Mouse (Mus musculus): ENCODE measurements around the gene Tpsg1. TPM values are rescaled to one million over a fixed set of nuclear protein-coding genes. Genes with fewer than 3 reads are reported as not detected.

Tpsg1 gene
- not detected for total RNA-seq (2021)
- long read RNA-seq, experiment 1, result 0 reads
- long read RNA-seq, experiment 2, result 0 reads

DNA sequence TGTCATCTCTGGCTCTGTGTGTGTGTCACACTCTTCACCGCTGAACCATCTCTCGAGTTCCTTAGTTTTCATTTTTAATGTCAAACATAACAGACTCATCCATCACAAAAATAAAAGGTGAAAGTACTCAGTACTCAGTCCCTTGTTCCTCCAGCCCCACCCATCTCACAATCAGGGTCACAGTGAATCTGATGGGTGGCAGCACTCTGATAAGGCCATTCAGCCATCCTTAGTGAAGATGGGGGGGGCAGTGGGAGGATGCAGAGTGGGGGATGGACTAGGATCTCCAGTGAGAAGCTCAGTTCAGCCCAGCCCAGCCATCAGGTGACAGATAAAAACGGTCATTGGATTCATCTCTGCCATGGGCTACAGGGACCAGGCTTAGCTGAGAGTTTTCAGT, at the start of gene Tpsg1:
Gene Tpsg1, plus strand, starts transcription at position 301 of the 400 bp plus-strand sequence.
- intact Hi-C loops (cut with DNase I), result no loop called here
- DNase-seq (ENCODE audit: low spot score in 2 of 2), result no peak

DNA sequence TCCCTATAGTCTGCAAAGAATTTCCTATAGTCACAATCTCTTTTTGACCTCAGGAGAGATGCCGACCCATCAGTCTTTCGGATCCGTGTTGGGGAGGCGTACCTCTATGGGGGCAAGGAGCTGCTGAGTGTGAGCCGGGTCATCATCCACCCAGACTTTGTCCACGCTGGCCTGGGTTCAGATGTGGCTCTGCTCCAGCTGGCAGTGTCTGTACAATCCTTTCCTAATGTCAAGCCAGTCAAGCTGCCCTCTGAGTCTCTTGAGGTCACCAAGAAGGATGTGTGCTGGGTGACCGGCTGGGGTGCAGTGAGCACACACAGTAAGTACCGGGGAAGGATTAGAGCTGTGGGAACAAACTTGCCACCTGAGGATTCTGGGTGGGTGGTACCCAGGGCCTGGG, 48.3 kb upstream of the Tpsg1 start:
- no peak for DNase-seq (ENCODE audit: low spot score in 2 of 2)
- intact Hi-C loops (cut with DNase I), result no loop called here

DNA sequence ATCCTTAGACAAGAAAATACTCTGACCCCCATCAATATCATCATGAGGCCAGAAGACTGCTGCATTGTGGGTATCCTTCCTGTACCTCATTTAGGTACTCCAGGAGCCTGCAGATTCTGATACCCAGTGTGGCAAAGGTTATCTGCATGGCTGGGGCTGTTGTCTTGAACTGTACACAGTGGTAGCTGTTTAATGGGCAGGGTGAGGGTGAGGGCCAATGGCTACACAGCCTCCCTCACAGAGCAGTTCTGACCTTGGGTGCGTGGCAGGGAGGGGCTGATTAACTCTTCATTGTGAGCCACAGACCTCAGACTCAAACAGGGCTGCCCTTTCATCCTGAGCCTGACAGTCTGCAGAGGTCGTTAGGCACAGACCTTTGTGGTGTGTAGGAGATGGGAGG, 46.1 kb upstream of the Tpsg1 start:
- intact Hi-C loops (cut with DNase I), result no loop called here
- no peak for DNase-seq (ENCODE audit: low spot score in 2 of 2)

DNA sequence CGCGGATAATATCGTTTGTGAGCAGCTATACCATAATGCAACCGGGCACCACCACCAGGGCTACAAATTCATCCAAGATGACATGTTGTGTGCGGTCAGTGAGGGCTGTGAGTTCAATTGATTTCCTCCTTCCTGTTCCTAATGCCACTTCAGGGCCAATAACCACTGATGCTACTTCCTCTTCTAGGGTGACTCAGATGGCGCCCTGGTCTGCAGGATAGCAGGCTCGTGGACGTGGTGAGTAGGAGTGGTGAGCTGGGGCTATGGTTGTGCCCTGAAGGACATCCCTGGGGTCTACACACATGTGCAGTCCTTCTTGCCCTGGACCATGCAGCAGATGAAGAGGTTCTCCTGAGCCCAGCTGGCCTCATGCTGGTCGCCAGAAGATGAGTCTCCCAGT, 36.8 kb upstream of the Tpsg1 start:
- DNase-seq (ENCODE audit: low spot score in 2 of 2), result no peak
- intact Hi-C loops (cut with DNase I), result no loop called here

DNA sequence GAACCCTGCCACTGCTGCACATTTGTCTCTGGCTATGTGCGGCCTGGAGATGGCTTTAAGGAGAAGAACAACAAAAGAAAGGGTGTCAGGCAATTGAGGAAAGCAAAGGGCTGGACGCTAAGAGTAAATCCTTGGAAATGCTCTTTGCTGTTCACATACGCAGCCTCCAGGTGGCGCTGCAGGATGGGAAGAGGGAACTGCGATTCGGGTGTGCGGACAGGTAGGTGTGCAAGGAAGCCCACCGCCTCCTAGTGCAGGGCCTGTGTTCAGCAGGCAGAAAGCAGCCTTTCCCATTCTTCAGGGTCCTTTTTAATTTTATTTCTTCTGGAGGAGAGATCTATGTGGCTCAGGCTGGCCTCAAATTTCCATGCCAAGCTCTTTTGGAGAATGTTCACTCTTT, 35.1 kb upstream of the Tpsg1 start:
- peak; percentile 62 to 74 for DNase-seq (ENCODE audit: low spot score in 2 of 2)
- intact Hi-C loops (cut with DNase I), result loop anchor here (2.0 kb wide), 2 partner anchors 29 to 137 kb away; no protein-coding TSS in a partner anchor

DNA sequence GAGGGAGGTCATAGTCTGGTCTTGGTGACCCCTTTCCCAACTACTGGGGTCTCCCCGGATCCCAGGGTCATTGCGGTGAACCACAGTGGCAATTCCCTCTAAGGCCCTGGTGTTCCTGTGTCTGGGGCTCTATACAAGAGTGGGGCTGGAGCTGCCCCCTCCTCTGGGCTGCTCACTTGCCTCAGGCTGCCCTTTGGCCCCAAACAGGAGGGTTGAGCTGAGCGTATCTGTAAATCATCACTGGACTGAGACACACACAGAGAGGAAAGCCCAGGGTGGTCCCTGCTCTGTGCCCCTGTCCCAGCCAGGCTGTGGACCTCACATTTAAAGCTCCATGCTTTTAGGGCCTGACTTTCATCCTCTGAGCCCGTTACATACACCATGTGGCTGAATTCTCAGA, 30.9 kb upstream of the Tpsg1 start:
- intact Hi-C loops (cut with DNase I), result no loop called here
- no peak for DNase-seq (ENCODE audit: low spot score in 2 of 2)

DNA sequence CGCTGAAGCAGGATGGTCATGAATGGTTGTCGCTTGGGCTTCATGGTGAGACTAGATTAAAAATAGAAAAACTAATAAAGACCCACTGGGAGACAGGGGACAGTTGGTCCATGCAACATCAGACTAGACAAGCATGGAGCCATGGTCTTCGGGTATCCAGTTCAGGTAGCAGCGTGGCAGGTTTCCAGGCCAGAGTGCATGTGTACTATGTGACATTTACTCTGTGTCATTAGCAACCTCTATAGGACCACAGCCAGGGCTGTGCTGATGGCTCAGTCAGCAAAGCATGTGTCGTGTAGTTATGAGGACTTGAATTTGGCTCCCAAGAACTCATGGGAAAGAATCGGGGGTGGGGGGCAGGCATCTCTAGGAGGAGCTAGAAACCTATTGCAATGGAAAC, 29.1 kb upstream of the Tpsg1 start:
- intact Hi-C loops (cut with DNase I), result no loop called here
- no peak for DNase-seq (ENCODE audit: low spot score in 2 of 2)

DNA sequence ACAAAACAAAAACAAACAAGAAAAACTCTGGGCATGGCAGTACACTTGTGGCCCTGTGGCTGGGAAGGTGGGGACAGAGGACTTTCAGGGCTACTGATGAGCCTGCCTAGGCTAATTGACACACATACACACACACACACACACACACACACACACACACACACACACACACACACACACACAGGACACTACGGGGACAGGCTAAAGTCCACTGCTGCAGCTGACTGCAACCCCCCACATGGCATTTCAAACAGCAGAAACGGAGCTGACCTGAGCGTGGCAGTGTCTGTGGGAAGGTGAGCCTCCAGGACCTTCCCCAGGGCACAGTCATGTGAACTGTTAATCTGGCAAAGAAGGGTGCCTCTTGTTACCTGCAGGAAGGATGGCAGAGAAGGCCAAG, 27.6 kb upstream of the Tpsg1 start:
- intact Hi-C loops (cut with DNase I), result no loop called here
- no peak for DNase-seq (ENCODE audit: low spot score in 2 of 2)

DNA sequence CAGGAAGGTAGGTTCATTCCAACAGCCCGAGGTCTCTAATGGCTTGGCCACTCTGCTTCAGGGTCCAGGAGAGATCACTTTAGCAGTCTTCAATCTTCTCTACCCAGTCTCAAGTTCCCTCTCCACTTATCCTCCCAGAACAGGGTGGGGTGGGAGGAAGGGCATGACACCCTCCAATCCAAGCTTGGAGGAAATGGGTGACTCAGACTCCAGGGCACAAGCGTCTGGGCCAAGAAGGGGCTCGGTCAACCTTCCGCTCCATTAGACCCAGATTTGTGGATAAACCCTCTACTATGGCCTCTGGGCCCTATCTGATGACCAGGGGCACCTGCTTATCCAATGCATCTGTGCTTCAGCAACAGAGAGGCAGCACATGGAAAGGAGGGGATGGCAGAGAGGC, 23.6 kb upstream of the Tpsg1 start, which contains the start of gene Tpsab1:
Gene Tpsab1, minus strand, starts transcription at position 101 of the 400 bp plus-strand sequence.
- intact Hi-C loops (cut with DNase I), result no loop called here
- no peak for DNase-seq (ENCODE audit: low spot score in 2 of 2)

DNA sequence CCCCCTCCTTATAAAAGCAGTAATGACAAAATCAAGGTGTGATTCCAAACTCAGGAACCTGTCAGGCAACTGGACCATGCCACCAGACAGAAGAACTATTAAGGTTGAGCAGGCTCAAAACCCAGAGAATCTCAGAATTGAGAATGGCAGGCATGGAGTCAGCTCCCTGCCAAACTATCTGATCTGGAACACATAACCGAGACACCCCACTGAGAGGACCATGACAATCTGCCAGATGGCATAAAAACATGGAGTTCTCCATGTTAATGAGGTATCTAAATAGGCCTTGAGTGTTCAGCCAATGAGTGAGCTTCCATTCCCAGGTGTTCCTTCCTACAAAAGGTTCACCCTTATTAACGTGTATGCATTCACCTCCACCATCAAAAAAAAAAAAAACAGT, 7.8 kb upstream of the Tpsg1 start:
- intact Hi-C loops (cut with DNase I), result no loop called here
- DNase-seq (ENCODE audit: low spot score in 2 of 2), result no peak

DNA sequence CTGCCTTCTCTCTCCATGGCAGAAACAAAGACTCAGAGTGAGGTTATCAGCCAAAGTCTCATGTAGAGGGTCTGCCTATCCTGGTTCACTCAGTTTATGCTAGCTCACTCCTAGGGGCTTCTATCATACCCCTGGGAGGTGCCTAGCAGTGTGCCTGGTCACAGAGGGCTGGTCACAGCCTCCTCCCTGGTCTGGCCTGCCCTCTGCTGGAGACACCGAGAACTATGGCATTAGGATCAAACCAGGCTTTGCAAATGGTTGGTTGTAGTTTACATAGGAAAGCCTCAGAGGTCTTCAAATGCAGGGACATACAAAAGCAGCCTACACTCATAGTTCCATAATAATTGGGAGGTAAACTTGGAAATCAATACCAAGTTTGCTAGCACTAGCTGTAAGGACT, 5.3 kb upstream of the Tpsg1 start:
- intact Hi-C loops (cut with DNase I), result loop anchor here (2.0 kb wide), 1 partner anchor 29 kb away; no protein-coding TSS in a partner anchor
- DNase-seq (ENCODE audit: low spot score in 2 of 2), result peak; percentile 34 to 49

DNA sequence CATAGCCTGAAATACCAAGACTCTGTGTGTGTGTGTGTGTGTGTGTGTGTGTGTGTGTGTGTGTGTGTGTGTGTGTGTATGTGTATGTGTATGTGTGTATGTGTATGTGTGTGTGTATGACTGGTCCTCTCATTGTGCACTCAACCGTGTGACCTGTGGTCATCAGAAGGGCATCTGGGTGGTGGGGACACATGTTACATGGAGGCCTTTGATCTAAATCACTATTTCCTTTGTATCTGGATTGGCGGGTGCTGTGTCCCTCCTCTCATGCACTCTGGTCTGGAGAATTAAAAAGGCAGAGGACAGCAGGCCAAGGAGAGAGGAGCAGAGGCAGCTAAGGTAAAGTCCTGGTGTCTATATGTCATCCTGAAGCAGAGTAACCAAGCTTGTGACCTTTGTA, 3.1 kb upstream of the Tpsg1 start, which contains the start of gene Tpsb2:
Gene Tpsb2, plus strand, starts transcription at position 301 of the 400 bp plus-strand sequence.
- intact Hi-C loops (cut with DNase I), result no loop called here
- no peak for DNase-seq (ENCODE audit: low spot score in 2 of 2)

DNA sequence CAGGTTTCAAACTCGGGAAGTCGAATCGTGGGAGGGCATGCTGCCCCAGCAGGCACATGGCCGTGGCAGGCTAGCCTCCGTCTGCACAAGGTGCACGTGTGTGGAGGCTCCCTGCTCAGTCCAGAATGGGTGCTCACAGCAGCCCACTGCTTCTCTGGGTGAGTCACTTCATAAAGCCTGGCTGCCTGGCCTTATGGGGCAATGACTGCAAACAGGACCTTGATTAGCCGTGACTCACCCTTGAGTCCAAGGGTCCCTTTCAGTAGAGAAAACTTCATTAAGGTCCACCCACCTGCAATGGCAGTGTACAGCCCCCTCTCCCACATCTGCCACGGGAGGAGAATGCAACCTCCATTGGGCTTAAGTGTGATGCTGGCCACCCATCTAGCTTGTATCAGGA, 3.4 kb downstream of the Tpsg1 start:
- intact Hi-C loops (cut with DNase I), result loop anchor here (5.0 kb wide), 1 partner anchor 80 kb away; no protein-coding TSS in a partner anchor
- DNase-seq (ENCODE audit: low spot score in 2 of 2), result no peak

DNA sequence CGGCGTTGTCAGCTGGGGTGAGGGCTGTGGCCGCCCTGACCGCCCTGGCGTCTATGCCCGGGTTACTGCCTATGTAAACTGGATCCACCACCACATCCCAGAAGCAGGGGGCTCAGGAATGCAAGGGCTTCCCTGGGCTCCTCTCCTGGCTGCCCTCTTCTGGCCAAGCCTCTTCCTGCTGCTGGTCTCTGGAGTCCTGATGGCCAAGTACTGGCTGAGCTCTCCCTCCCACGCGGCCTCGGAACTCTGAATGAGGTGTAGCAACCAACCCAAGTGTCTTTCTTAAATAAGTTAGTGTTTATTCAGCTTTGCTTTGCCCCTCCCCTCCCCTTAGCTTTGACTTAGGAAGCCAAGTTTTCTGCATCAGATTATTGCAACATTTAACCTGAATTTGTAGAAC, 4.9 kb downstream of the Tpsg1 start:
- DNase-seq (ENCODE audit: low spot score in 2 of 2), result peak in 1 of 2 experiments; percentile 63
- intact Hi-C loops (cut with DNase I), result loop anchor here (5.0 kb wide), 1 partner anchor 82 kb away; no protein-coding TSS in a partner anchor

DNA sequence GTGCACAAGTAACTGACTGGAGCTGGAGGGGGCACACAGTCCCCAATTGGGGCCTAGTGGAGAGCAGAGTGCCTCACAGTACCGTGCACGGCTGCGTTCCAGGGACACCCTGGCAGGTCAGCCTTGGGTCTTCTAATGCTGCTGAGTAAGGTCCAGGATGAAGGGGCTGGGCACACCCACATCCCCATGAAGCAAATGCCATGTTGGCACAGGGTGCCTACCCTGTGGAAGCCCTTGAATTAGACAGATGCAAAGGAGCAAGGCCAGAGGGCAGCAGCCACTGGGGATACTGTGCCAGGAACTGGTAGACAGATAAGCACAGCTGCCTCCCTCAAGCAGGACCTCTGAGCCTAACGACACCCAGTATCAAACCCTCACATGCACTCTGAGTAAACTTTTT, 25.5 kb downstream of the Tpsg1 start:
- intact Hi-C loops (cut with DNase I), result no loop called here

DNA sequence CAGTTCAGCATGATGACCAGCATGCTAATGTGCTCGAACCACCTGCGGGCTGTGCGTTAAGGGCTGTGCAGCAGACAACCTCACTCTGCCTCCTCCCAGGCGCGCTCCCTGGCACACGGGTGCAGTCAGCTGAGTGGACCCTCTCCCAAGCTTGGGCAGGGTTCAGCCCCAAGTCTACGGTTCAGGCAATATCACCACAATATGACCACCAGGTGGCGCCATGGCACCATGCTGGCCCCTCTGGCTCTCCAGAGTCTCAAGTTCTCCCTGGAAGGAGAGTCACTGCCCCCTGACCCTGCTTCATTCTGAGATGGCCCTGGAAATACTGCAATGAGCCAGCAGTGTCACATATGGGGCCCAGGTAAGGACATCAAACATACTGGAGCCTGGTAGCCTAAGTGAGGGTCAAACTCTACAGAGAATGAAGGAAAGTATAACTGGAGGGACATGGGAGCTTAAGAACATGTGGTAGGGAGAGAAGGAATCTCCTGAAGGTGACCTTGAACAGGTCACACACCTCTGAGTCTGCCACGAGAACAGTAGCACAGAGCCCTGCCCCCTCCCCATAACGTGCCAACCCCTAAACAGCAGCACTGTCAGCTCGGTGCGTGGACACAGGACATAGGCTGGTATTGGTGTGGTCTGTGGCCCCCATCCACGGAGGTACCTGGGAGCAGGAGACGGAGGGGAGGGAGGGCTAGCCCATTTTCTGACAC, 28.9 kb downstream of the Tpsg1 start:
- intact Hi-C loops (cut with DNase I), result loop anchor here (1.0 to 5.0 kb wide), 2 partner anchors 71 to 304 kb away; no protein-coding TSS in a partner anchor

More for the DNA sequence above, 25.5 kb downstream of the Tpsg1 start:
- DNase-seq (ENCODE audit: low spot score in 2 of 2), result no peak

DNA sequence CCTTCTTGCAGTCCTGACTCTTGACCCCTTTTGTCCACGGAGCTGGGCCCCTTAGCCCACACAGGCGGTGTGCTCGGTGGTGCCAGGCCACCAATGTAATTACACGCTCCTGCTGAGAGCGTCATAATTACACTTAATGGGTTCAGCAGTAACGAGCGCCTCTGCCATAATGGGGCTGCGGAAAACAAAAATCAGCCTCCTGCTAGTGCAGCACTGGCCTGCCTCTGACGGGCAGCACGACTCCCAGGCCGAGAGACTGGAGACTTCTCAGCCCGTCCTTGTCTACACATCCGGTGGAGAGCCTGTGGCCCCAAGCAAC, 29.4 kb downstream of the Tpsg1 start:
- intact Hi-C loops (cut with DNase I), result loop anchor here (1.0 to 5.0 kb wide), 2 partner anchors 71 to 304 kb away; no protein-coding TSS in a partner anchor
- DNase-seq (ENCODE audit: low spot score in 2 of 2), result no peak

More for the DNA sequence above, 28.9 kb downstream of the Tpsg1 start:
- peak; percentile 73 to 89 for DNase-seq (ENCODE audit: low spot score in 2 of 2)

DNA sequence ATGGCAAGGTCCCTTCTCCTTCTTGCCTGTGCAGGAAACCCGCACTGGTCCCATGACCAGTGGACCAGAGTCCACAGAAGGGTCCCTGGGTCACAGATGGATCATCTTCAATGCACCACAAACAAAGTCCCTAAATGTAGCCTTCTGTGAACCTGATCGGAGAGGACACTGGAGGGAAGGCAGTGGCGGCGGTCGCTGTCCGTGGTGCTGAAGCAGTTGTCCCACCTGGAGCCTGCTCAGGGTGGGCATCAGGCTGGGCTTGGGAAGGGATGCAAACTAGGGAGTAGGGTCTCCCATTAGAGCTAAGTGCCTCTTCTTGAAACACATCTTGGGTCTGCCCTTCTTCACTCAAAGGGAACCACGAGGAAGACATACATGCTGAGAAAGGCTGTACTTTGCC, 31.4 kb downstream of the Tpsg1 start:
- no peak for DNase-seq (ENCODE audit: low spot score in 2 of 2)
- intact Hi-C loops (cut with DNase I), result no loop called here

DNA sequence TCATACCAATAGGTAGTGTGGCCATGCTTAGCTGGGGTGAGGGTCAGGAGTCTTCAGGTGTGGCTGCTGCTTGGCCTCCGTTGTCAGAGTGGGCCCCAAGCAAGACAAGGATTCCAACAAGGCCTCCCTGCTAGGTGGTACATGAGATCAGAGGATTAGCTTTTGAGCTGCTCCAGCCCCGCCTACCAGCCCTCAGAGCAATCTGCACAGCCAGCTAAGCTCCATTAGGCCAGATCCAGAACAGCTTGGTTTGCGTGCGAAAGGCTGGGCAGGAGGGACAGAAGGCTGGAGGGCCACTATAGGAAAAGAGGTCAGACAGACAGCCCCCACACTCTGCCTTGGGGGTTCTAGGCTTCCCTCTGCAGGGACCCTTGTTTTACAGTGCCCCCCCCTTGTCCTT, 32.4 kb downstream of the Tpsg1 start:
- DNase-seq (ENCODE audit: low spot score in 2 of 2), result no peak
- intact Hi-C loops (cut with DNase I), result no loop called here

DNA sequence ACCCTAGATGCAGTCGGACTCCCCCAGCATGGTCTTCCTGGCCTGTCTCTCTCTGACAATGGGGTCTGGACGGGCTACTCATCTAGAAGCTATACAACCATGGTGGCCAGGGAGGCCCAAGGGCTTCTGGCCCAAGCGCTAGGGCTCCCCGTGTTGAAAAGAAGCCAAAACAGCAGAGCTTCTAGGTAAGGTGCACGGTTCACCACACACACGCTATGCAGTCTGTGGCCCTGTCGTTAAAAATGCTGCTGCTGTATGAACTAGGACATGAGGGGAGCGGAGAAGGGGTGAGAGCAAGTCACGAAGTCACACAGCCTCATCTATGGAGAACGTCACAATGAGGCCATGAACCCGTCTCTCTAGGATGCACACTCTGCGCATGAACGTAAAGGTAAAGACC, 33.2 kb downstream of the Tpsg1 start:
- DNase-seq (ENCODE audit: low spot score in 2 of 2), result no peak
- intact Hi-C loops (cut with DNase I), result no loop called here

DNA sequence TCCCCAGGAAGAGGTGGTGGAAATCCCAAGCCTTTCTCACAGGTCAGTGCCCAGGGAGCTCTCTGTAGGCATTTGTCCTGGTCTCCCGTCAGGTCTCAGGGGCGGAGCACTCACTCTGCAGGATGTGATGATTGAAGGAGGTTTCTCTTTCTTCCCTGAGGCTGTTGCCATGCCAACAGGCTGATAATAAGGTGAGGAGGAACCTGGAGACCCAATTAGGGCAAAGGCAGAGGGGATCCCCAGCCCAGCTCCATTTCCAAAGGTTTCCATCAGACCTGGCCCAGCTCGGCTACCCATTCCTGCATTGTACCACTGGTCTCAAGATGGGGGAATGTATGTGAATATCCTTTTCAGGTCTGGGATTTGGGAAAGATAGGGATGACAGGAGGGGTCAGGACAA, 35.1 kb downstream of the Tpsg1 start:
- intact Hi-C loops (cut with DNase I), result no loop called here

More for the DNA sequence above, 35.1 kb downstream of the Tpsg1 start:
- DNase-seq (ENCODE audit: low spot score in 2 of 2), result no peak

All from left cerebral cortex, postnatal 14 days (tissue).